Mouse (Mus musculus): Measurements from ENCODE around the gene Mgarp. TPM values are rescaled to one million over a fixed set of nuclear protein-coding genes. Genes with fewer than 3 reads are reported as not detected.
A peak's percentile ranks its signal among the peaks of the same experiment; 100 is the strongest.
"Not testable (repeated sequence)": the region's sequence is repeated elsewhere in the genome, so short reads cannot be mapped to it uniquely, and the experiment has no call there.

The Mgarp gene
- total RNA-seq, 2 experiments from 2014 or later: not detected

- no peak for ATAC-seq (replicated peaks; ENCODE audit: low FRiP score, poor library complexity, severe bottlenecking)
These were observed 47.8 kb downstream of the Mgarp start for GRCm38 (mm10) chr3:51348646-51349238.

GRCm38 (mm10) chr3:51345017-51345416 is 51.5 kb downstream of the Mgarp start:
- ATAC-seq (replicated peaks; ENCODE audit: low FRiP score, poor library complexity, severe bottlenecking): not testable (repeated sequence)

- not testable (repeated sequence) for ATAC-seq (replicated peaks; ENCODE audit: low FRiP score, poor library complexity, severe bottlenecking)
These were observed 52.4 kb downstream of the Mgarp start for GRCm38 (mm10) chr3:51344182-51344581.

DNA sequence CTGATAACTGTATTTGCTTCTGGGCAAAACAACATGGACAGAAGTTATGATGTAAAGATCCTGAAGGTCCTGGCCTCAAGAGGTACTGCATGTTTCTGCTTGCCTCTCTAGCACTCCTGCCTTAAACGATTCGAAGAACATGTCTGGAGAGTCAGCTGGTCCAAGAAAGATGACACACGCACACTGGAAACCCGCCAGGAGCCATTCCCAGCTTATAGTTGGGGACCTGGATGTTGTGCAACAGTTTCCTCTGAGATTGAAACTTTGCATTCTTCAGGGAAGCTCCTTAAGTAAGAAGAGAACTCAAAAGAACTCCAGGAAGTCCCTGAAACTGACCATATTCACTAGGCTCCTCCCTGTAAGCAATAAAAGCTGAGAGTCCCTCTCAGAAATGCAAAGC is 53.3 kb downstream of the Mgarp start:
- no peak for ATAC-seq (replicated peaks; ENCODE audit: low FRiP score, poor library complexity, severe bottlenecking)

DNA sequence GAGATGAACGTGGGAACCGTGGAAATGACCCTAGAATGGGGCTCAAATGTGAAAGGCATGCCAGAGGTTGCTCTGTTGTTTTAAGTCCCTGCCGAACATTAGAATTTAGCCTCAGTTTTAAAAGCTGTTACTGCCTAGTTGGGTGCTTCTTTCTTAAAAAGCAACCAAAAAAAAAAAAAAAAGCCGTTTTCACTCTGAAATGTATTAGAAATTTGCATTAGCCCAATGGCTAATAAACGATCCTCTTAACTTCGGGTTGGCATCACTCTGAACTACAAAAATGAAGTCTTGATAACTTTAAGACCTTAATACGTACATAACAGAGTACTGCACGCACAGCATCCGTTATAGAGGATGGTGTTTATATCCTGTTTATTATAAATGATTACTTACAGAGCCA is 54.4 kb downstream of the Mgarp start:
- no peak for ATAC-seq (replicated peaks; ENCODE audit: low FRiP score, poor library complexity, severe bottlenecking)

GRCm38 (mm10) chr3:51341268-51342081 is 55.1 kb downstream of the Mgarp start:
- ATAC-seq (replicated peaks; ENCODE audit: low FRiP score, poor library complexity, severe bottlenecking): peak; percentile 67

- ATAC-seq (replicated peaks; ENCODE audit: low FRiP score, poor library complexity, severe bottlenecking): peak; percentile 77
These were observed 55.8 kb downstream of the Mgarp start, which contains the start of gene Elf2 for GRCm38 (mm10) chr3:51340552-51341267. Elf2 (minus strand) TSS chr3:51340663.

DNA sequence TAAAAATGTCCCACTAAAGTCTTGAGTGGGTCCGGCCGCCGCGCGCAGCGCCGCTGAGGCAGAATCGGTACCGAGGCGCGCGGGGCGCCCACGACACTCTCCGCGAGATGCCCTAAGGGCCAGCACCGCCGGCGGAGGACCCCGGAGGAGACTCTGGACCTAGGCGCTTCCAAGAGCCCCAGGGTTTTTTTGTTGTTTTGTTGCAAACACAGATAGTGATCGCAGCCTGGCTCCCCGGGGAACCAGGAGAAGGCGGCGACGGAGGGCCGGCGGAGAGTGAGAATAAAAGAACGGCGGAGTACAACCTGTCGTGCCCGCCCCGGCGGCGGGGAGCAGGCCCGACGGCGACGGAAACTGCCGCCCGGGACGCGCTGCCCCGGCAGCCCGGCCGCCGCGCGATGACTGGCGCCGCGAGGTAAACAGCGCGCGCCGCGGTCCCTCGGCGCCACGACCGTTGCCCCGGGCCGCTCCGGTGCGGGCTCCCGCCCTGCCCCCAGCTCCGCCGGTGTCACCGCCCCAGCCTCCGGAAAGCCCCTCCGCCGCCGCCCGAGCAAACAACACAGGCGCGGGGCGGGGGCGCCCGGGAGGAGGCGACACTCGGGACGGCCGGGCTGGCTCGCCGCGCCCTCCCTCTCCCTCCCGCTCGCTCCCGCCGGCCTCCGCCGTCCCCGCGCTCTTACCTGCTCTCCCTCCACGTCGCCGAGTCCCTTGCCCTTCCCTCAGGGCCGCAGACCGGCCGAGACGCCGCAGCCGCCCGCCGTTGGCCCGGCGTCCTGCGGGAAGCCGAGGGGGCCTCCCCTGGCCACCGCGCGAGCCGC is 56.6 kb downstream of the Mgarp start:
- ATAC-seq (replicated peaks; ENCODE audit: low FRiP score, poor library complexity, severe bottlenecking): peak; percentile 4; the same call in 1 of the 2 replicates

GRCm38 (mm10) chr3:51339378-51339733 is 57.2 kb downstream of the Mgarp start:
- ATAC-seq (replicated peaks; ENCODE audit: low FRiP score, poor library complexity, severe bottlenecking): no peak

Other genes with a start within 250 kb of the Mgarp start
- 39.6 and 43.5 TPM in 2 replicates for gene Noct, start 172.3 kb downstream of the Mgarp start, total RNA-seq (2015; ENCODE audit: low replicate concordance)
- 27.3 and 31.4 TPM in 2 replicates for gene Noct, start 172.3 kb downstream of the Mgarp start, total RNA-seq (2017; ENCODE audit: low replicate concordance)
- gene Elf2, start 56.1 kb downstream of the Mgarp start, total RNA-seq (2015; ENCODE audit: low replicate concordance): 20.9 and 24.0 TPM in 2 replicates
- 65.4 and 81.5 TPM in 2 replicates for gene Elf2, start 56.1 kb downstream of the Mgarp start, total RNA-seq (2017; ENCODE audit: low replicate concordance)
- 27.4 and 43.2 TPM in 2 replicates for gene Ndufc1, start 12.2 kb upstream of the Mgarp start, total RNA-seq (2015; ENCODE audit: low replicate concordance)
- 2.5 and 23.8 TPM in 2 replicates for gene Ndufc1, start 12.2 kb upstream of the Mgarp start, total RNA-seq (2017; ENCODE audit: low replicate concordance)
- gene Naa15, start 18.4 kb upstream of the Mgarp start, total RNA-seq (2015; ENCODE audit: low replicate concordance): 27.2 and 38.0 TPM in 2 replicates
- gene Naa15, start 18.4 kb upstream of the Mgarp start, total RNA-seq (2017; ENCODE audit: low replicate concordance): 42.0 and 49.9 TPM in 2 replicates
- 0.38 and 1.9 TPM in 2 replicates for gene Rab33b, start 87.2 kb upstream of the Mgarp start, total RNA-seq (2015; ENCODE audit: low replicate concordance)
- 1.3 TPM in 2 replicates for gene Rab33b, start 87.2 kb upstream of the Mgarp start, total RNA-seq (2017; ENCODE audit: low replicate concordance)
- gene Setd7, start 164.1 kb upstream of the Mgarp start, total RNA-seq (2015; ENCODE audit: low replicate concordance): 7.5 and 9.8 TPM in 2 replicates
- gene Setd7, start 164.1 kb upstream of the Mgarp start, total RNA-seq (2017; ENCODE audit: low replicate concordance): 4.3 and 7.7 TPM in 2 replicates